Mouse (Mus musculus) CH12.LX (cell line): Measurements from ENCODE around the gene Znhit3.

ENCODE experiments used
- BHLHE40 ChIP-seq: IDR thresholded peaks from 2 replicates; pipeline ENCODE4 v1.6.1; 2011; ENCODE audit warnings: mild to moderate bottlenecking, low read depth, low read length, improper control_type of control experiment
- CHD2 ChIP-seq: IDR thresholded peaks from 2 replicates; pipeline ENCODE4 v1.6.1; 2011; ENCODE audit warnings: low read length, improper control_type of control experiment
- CTCF ChIP-seq, 2 experiments: IDR thresholded peaks in 1 of 2; conservative IDR thresholded peaks in 1 of 2; 2 replicates each; pipeline ENCODE4 v1.5.1; 2011 to 2012; ENCODE audit warnings: low read depth in 2 of 2, low read length in 2 of 2, improper control_type of control experiment in 1 of 2, inconsistent platforms in 1 of 2, mild to moderate bottlenecking in 1 of 2, moderate library complexity in 1 of 2
- KAT2A ChIP-seq: IDR thresholded peaks from 2 replicates; pipeline ENCODE4 v1.6.1; 2012; ENCODE audit warnings: low read length, improper control_type of control experiment, inconsistent platforms; ENCODE audit not compliant: insufficient replicate concordance
- NELFE ChIP-seq: IDR thresholded peaks from 2 replicates; pipeline ENCODE4 v1.6.1; 2011; ENCODE audit warnings: low read depth, low read length, improper control_type of control experiment
- POLR2A ChIP-seq: IDR thresholded peaks from 2 replicates; pipeline ENCODE4 v1.6.1; 2011; ENCODE audit warnings: low read depth, mild to moderate bottlenecking, improper control_type of control experiment, low read length
- SMC3 ChIP-seq: IDR thresholded peaks from 2 replicates; pipeline ENCODE4 v1.6.1; 2011; ENCODE audit warnings: low read depth, low read length, improper control_type of control experiment
- USF1 ChIP-seq: IDR thresholded peaks from 2 replicates; pipeline ENCODE4 v1.6.1; 2014; ENCODE audit warnings: low read depth, mild to moderate bottlenecking, inconsistent platforms, low read length, improper control_type of control experiment

GRCm38 (mm10) chr11:84958271-84958630 lies 42.1 kb upstream of the Znhit3 start:
- no peak for TF ChIP-seq POLR2A
- TF ChIP-seq USF1: no peak
- no peak for TF ChIP-seq KAT2A
- no peak for TF ChIP-seq NELFE
- TF ChIP-seq BHLHE40: no peak
- TF ChIP-seq CHD2: no peak
- no peak for TF ChIP-seq SMC3
- no peak for TF ChIP-seq CTCF (conservative IDR thresholded peaks at IDR 0.05 in 1 of 2, IDR thresholded peaks at IDR 0.05 in 1 of 2; ENCODE audit: low read depth in 2 of 2, low read length in 2 of 2)
